Mouse (Mus musculus) heart, adult 2 months (tissue): ENCODE results near the gene Ndufa5. TPM values are rescaled to one million over a fixed set of nuclear protein-coding genes. Genes with fewer than 3 reads are reported as not detected.

Experiments used
- DNase-seq, 2 experiments: peaks; one replicate each; pipeline ENCODE4 v3.0.0; 2021
- H3K27ac ChIP-seq: fragments of 200-600 bp; 2 replicates; pipeline ENCODE4 v1.8.1; 2022
- H3K27me3 ChIP-seq: fragments of 200-500 bp; 2 replicates; pipeline ENCODE4 v1.6.1; 2012; ENCODE audit warnings: mild to moderate bottlenecking, low read length, inconsistent platforms, mixed read lengths; ENCODE audit not compliant: control insufficient read depth, insufficient read depth
- H3K36me3 ChIP-seq: fragments of 200-500 bp; 2 replicates; pipeline ENCODE4 v1.6.1; 2012; ENCODE audit warnings: low read length, inconsistent platforms; ENCODE audit not compliant: control insufficient read depth, insufficient read depth
- H3K4me1 ChIP-seq: fragments of 200-500 bp; 2 replicates; pipeline ENCODE4 v1.6.1; 2011; ENCODE audit warnings: low read length; ENCODE audit not compliant: control insufficient read depth, insufficient read depth
- H3K4me3 ChIP-seq: fragments of 200-600 bp; 2 replicates; pipeline ENCODE4 v1.8.1; 2022
- H3K79me2 ChIP-seq: fragments of 200-500 bp; replicated peaks from 2 replicates; pipeline ENCODE4 v1.6.1; 2012; ENCODE audit warnings: mild to moderate bottlenecking, inconsistent platforms, low read length, moderate library complexity, mixed read lengths; ENCODE audit not compliant: control insufficient read depth, insufficient read depth
- H3K9ac ChIP-seq: fragments of 200-500 bp; 2 replicates; pipeline ENCODE4 v1.6.1; 2012; ENCODE audit warnings: low read depth, mild to moderate bottlenecking, control low read depth, inconsistent platforms, low read length, mixed read lengths
- CTCF ChIP-seq: fragments of 200-600 bp; IDR thresholded peaks from 2 replicates; pipeline ENCODE4 v1.8.1; 2022; ENCODE audit warnings: antibody characterized with exemption, mild to moderate bottlenecking, moderate library complexity
- EP300 ChIP-seq: fragments of 200-500 bp; IDR thresholded peaks from 2 replicates; pipeline ENCODE4 v1.6.1; 2011; ENCODE audit warnings: low read depth, low read length, control low read depth; ENCODE audit not compliant: insufficient read depth
- POLR2A ChIP-seq: fragments of 200-500 bp; IDR thresholded peaks from 2 replicates; pipeline ENCODE4 v1.6.1; 2011; ENCODE audit warnings: mild to moderate bottlenecking, low read depth, low read length, control low read depth; ENCODE audit not compliant: insufficient read depth
- WGBS: fragments of 180-500 bp; shearing (Covaris S2); methylation state at CpG from one replicate; pipeline ENCODE4 v1.1.7; 2018; 5-methylcytosine and 5-hydroxymethylcytosine counted together
- intact Hi-C: fragments of 180-260 bp; cut with DNase I; formaldehyde crosslinking; loops from one replicate; pipeline ENCODE4 v1.15.1; 2025
- polyA plus RNA-seq: library from polyadenylated mRNA; depleted of rRNA; stranded (reverse); fragments of >200 nt; gene quantifications from 2 replicates; pipeline ENCODE4 v1.2.3, GENCODE M21; 2012
- total RNA-seq, 2 experiments: library from RNA; stranded (reverse); gene quantifications; 2 replicates each; pipeline ENCODE4 v1.2.3; 2021

Gene Ndufa5
- total and polyA plus RNA-seq, 3 experiments, result 66.3 to 1,734 (median 1,490) TPM

- Histone ChIP-seq H3K4me1 (peaks cover 16% of the 10 kb centered on the region), H3K9ac (no peak overlapping the region), H3K4me3 (no peak overlapping the region), H3K27ac (peak overlapping the region; percentile 55), H3K79me2 (no peaks in the 10 kb centered on the region), H3K27me3 (no peaks in the 10 kb centered on the region), H3K36me3 (peaks cover 15% of the 10 kb centered on the region)
- WGBS, result 15% methylated on average over 7 of the region's 7 CpGs
- DNase-seq, result no peak
- TF ChIP-seq CTCF (no peak), EP300 (no peak), POLR2A (no peak)
- intact Hi-C loops, result no loop called here
Observed at GRCm38 (mm10) chr6:24552046-24552445, 24.2 kb upstream of the Ndufa5 start.

- H3K27ac ChIP-seq, result no peak overlapping the region; the same call in 1 of the 2 replicates
- H3K4me1 ChIP-seq, result peaks cover 7% of the 10 kb centered on the region
- no peaks in the 10 kb centered on the region for H3K79me2 ChIP-seq
- no peak overlapping the region for H3K9ac ChIP-seq
- H3K36me3 ChIP-seq, result peaks cover 9% of the 10 kb centered on the region
- WGBS, result 39% methylated on average over 2 of the region's 2 CpGs
- TF ChIP-seq EP300 (no peak), CTCF (no peak), POLR2A (no peak)
- intact Hi-C loops, result no loop called here
- H3K27me3 ChIP-seq, result no peaks in the 10 kb centered on the region
- no peak overlapping the region for H3K4me3 ChIP-seq
- no peak for DNase-seq
Observed at GRCm38 (mm10) chr6:24549801-24550200, 22.0 kb upstream of the Ndufa5 start.

DNA sequence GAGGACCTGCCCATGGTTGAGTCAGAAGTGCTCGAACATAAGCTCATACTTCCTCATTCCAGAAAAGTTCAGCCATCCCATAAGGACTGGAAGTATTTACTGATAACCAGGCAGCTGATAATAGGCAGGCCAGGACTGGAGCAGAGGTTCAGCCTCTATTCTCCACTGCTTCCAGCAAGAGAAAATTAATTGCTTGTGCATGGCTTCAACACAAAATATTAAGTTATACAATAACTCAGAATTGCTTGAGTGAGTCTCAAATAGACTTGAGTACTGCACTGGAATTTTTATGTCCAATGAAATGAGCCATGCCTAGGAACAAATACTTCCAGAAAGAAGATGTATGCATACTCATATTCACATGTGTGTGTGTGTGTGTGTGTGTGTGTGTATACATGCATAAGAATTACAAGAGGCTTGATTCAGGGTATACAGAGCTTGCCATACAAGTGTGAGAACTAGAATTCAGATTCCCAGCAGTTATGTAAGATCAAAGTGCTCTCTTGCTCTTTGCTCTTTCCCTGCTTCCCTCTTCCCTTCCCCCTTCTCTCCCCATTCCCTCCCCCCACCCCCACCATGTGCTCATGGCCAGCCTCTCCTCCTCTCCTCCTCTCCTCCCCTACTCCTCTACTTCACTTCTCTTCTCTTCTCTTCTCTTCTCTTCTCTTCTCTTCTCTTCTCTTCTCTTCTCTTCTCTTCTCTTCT, 19.1 kb upstream of the Ndufa5 start:
- H3K36me3 ChIP-seq, result peaks cover 4% of the 10 kb centered on the region; the same call in 1 of the 2 replicates
- DNase-seq, result no peak
- no peak overlapping the region for H3K4me3 ChIP-seq
- H3K27me3 ChIP-seq, result no peaks in the 10 kb centered on the region
- H3K4me1 ChIP-seq, result peaks cover under 1% of the 10 kb centered on the region; the same call in 1 of the 2 replicates
- no peaks in the 10 kb centered on the region for H3K79me2 ChIP-seq
- H3K9ac ChIP-seq, result no peak overlapping the region
- H3K27ac ChIP-seq, result peak overlapping the region; percentile 49
- intact Hi-C loops, result no loop called here
- no peak for TF ChIP-seq EP300
- TF ChIP-seq POLR2A, result no peak
- TF ChIP-seq CTCF, result no peak
- WGBS, result 9% methylated on average over 1 of the region's 1 CpGs

GRCm38 (mm10) chr6:24543119-24543591, 15.3 kb upstream of the Ndufa5 start:
- H3K4me1 ChIP-seq, result no peaks in the 10 kb centered on the region; the same call in none of the 2 replicates
- TF ChIP-seq EP300, result no peak
- peak; percentile 23; the same call in 1 of the 2 replicates for TF ChIP-seq POLR2A
- TF ChIP-seq CTCF, result no peak
- intact Hi-C loops, result loop anchor here (5.0 kb wide), 1 partner anchor 54 kb away; the partner anchor contains the start of gene Lmod2
- H3K27me3 ChIP-seq, result no peaks in the 10 kb centered on the region
- 38% methylated on average over 6 of the region's 6 CpGs for WGBS
- peak in 1 of 2 experiments; percentile 51 for DNase-seq
- H3K27ac ChIP-seq, result peak overlapping the region; percentile 92
- H3K4me3 ChIP-seq, result peak overlapping the region; percentile 36
- peaks cover 4% of the 10 kb centered on the region; the same call in 1 of the 2 replicates for H3K36me3 ChIP-seq
- peak overlapping the region; percentile 68 for H3K9ac ChIP-seq
- H3K79me2 ChIP-seq, result no peaks in the 10 kb centered on the region

DNA sequence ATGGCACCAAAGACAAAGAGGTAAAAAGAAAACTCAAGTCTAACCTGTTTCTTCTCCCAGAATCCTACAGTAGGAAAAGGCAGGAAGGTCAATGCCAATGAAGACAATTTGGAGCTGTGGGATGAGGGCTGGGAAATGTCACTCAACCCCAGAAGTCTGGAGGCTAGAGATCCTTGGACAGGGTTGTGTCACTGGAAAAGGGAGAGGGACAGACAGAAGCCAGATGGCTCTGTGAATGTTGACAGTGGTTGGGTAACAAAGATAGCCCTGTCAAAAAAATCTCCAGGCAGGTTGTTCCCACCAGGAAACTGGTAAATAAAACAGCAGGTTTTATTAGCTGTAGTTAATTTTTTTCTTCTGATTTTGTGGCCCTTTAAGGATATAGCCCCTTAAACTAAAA, 14.6 kb upstream of the Ndufa5 start:
- Histone ChIP-seq H3K27me3 (no peaks in the 10 kb centered on the region), H3K4me1 (no peaks in the 10 kb centered on the region; the same call in none of the 2 replicates), H3K79me2 (no peaks in the 10 kb centered on the region), H3K9ac (no peak overlapping the region), H3K4me3 (no peak overlapping the region), H3K36me3 (peaks cover 4% of the 10 kb centered on the region; the same call in 1 of the 2 replicates), H3K27ac (peak overlapping the region; percentile 92)
- intact Hi-C loops, result loop anchor here (5.0 kb wide), 1 partner anchor 55 kb away; the partner anchor contains the start of gene Lmod2
- no peak for TF ChIP-seq CTCF
- TF ChIP-seq POLR2A, result no peak
- peak; percentile 93 for TF ChIP-seq EP300
- peak in 1 of 2 experiments; percentile 62 for DNase-seq

DNA sequence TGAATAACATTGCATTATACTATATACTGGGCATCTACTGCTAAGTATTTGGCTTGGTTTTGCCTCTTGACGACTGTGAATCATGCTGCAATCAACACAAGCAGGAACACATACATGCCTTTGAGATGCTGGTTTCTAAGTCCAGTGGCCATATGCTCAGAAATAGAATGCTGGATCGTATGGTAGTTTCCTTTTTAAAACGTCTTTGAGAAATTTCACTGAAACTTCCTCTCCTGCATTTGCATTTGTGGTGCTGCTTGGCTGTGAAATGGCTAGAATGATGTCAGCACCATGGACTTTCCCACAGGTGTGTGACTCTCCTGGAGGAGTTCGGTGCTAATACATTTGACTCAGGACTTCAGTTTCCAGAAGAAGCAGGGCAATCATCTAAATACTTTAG, 12.3 kb upstream of the Ndufa5 start:
- Histone ChIP-seq H3K4me1 (no peaks in the 10 kb centered on the region; the same call in none of the 2 replicates), H3K36me3 (no peaks in the 10 kb centered on the region), H3K27ac (peak overlapping the region; percentile 92), H3K27me3 (no peaks in the 10 kb centered on the region), H3K4me3 (no peak overlapping the region), H3K79me2 (no peaks in the 10 kb centered on the region), H3K9ac (no peak overlapping the region)
- intact Hi-C loops, result loop anchor here (5.0 kb wide), 1 partner anchor 57 kb away; the partner anchor contains the start of gene Lmod2
- no peak for DNase-seq
- TF ChIP-seq EP300, result no peak
- no peak for TF ChIP-seq CTCF
- TF ChIP-seq POLR2A, result no peak
- WGBS, result 49% methylated on average over 4 of the region's 4 CpGs
